Mouse (Mus musculus) megakaryocyte, embryonic 14.5 days (primary cell): Measurements from ENCODE around the gene Medag. TPM values are rescaled to one million over a fixed set of nuclear protein-coding genes. Genes with fewer than 3 reads are reported as not detected.

ENCODE experiments used
- H3K27me3 ChIP-seq: replicated peaks from 2 replicates; pipeline ENCODE3; 2012; ENCODE audit warnings: inconsistent platforms
- H3K36me3 ChIP-seq: replicated peaks from 2 replicates; pipeline ENCODE3; 2012; ENCODE audit warnings: low read length, inconsistent platforms, mixed read lengths
- H3K4me1 ChIP-seq: 2 replicates; pipeline ENCODE4 v1.6.1; 2012; ENCODE audit warnings: inconsistent platforms
- H3K4me3 ChIP-seq: replicated peaks from 2 replicates; pipeline ENCODE3; 2012; ENCODE audit warnings: moderate library complexity, mild to moderate bottlenecking, inconsistent platforms
- H3K9me3 ChIP-seq: 2 replicates; pipeline ENCODE4 v1.6.1; 2012; ENCODE audit warnings: inconsistent platforms
- FLI1 ChIP-seq: IDR thresholded peaks from 2 replicates; pipeline ENCODE4 v1.6.1; 2012; ENCODE audit warnings: low read length, inconsistent platforms, mixed read lengths
- GATA1 ChIP-seq: IDR thresholded peaks from 3 replicates; pipeline ENCODE4 v1.6.1; 2012; ENCODE audit warnings: mixed read lengths, low read length, inconsistent platforms, borderline replicate concordance
- polyA plus RNA-seq: library from polyadenylated mRNA; stranded (reverse); fragments of >175 nt; gene quantifications from 2 replicates; pipeline ENCODE4 v1.2.3, GENCODE M21; 2012; ENCODE audit warnings: low replicate concordance; ENCODE audit not compliant: insufficient read depth

The Medag gene
- polyA plus RNA-seq, 1 experiment = not detected

DNA sequence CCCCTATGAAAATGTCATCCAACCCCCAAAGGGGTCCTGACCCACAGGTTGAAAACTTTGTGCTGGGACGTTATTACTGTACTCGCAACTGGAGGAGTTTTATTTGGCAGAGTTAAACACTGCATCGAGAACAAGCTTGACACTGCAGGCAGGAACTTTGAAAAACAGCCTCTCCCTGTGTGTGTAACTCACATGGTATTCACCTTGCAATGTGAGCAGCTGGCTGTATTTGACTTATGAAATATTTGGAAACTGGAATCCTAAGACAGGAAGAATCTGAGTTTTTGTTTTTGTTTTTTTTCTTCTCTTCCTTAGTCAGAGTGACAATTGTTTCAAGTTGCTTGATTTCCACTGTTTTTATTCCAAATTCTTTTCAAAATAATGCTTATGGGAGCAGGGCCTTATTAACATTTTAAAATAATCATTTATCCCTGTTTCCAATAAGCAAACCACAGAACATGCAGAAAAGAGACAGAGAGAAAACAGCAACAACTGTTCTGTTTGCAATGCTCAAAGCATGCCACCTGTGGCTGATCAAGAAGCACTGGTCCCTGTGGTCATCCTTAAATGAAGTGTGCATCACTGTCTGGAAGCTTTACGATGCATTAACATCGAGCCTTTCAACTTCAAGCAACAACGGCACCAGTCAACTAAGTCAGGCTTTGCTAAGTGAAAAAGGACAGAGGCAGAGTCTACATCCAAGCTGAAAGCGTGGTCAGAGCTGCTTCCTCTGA, 26.2 kb upstream of the Medag start:
- Histone ChIP-seq H3K4me1 (peaks cover 73% of the 10 kb centered on the region), H3K9me3 (no peaks in the 10 kb centered on the region), H3K27me3 (no peaks in the 10 kb centered on the region), H3K36me3 (no peaks in the 10 kb centered on the region), H3K4me3 (no peak overlapping the region)
- no peak for TF ChIP-seq FLI1
- TF ChIP-seq GATA1 = no peak

GRCm38 (mm10) chr5:149386294-149386850, 25.2 kb upstream of the Medag start:
- Histone ChIP-seq H3K4me3 (peak overlapping the region; percentile 40), H3K36me3 (no peaks in the 10 kb centered on the region), H3K9me3 (no peaks in the 10 kb centered on the region), H3K27me3 (no peaks in the 10 kb centered on the region), H3K4me1 (peaks cover 73% of the 10 kb centered on the region)
- TF ChIP-seq GATA1 = no peak
- TF ChIP-seq FLI1 = no peak

- Histone ChIP-seq H3K4me1 (peaks cover 78% of the 10 kb centered on the region), H3K36me3 (peaks cover 12% of the 10 kb centered on the region), H3K27me3 (no peaks in the 10 kb centered on the region), H3K4me3 (no peak overlapping the region), H3K9me3 (peaks cover 12% of the 10 kb centered on the region)
- TF ChIP-seq GATA1 = no peak
- no peak for TF ChIP-seq FLI1
These were observed 22.6 kb upstream of the Medag start for GRCm38 (mm10) chr5:149388947-149389346.

GRCm38 (mm10) chr5:149389548-149390211, 21.9 kb upstream of the Medag start:
- H3K36me3 ChIP-seq = peaks cover 13% of the 10 kb centered on the region
- peaks cover 78% of the 10 kb centered on the region for H3K4me1 ChIP-seq
- no peak overlapping the region for H3K4me3 ChIP-seq
- H3K27me3 ChIP-seq = no peaks in the 10 kb centered on the region
- H3K9me3 ChIP-seq = peaks cover 12% of the 10 kb centered on the region
- no peak for TF ChIP-seq FLI1
- no peak for TF ChIP-seq GATA1

GRCm38 (mm10) chr5:149391574-149392375, 19.8 kb upstream of the Medag start:
- no peaks in the 10 kb centered on the region for H3K27me3 ChIP-seq
- TF ChIP-seq FLI1 = no peak
- TF ChIP-seq GATA1 = peak; percentile 75; the same call in 1 of the 3 replicates
- H3K9me3 ChIP-seq = peaks cover 15% of the 10 kb centered on the region
- peaks cover 66% of the 10 kb centered on the region for H3K4me1 ChIP-seq
- peak overlapping the region; percentile 85 for H3K4me3 ChIP-seq
- H3K36me3 ChIP-seq = peaks cover 13% of the 10 kb centered on the region

DNA sequence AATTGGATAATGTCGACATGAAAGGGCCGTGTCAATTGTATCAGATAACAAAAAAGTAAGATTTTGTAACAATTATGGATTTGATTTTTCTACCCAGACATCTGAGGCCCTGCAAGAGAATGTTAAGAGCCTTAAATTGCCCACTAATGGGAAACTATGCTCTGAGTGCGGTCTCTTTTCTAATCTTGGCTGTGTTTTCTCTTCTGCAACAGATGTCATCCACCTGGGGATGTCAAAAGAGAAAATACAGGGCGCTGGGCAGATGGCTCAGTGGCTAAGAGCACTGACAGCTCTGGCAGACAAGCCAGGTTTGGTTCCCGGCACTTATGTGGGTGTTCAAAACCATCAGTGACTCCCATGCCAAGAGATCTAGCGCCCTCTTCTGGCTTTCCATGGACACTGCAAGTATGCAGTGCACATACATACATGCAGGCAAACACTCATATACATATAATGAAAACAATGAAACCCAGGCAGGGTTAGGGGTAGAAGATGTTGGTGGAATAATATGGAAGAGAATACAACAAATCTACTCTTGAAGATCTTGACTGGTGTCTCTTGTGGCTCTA, 19.0 kb upstream of the Medag start:
- Histone ChIP-seq H3K4me1 (peaks cover 65% of the 10 kb centered on the region), H3K27me3 (no peaks in the 10 kb centered on the region), H3K4me3 (peak overlapping the region; percentile 85), H3K36me3 (peaks cover 13% of the 10 kb centered on the region), H3K9me3 (peaks cover 17% of the 10 kb centered on the region)
- TF ChIP-seq GATA1 = no peak
- no peak for TF ChIP-seq FLI1

GRCm38 (mm10) chr5:149401446-149401975, 10.0 kb upstream of the Medag start:
- peaks cover 23% of the 10 kb centered on the region for H3K4me1 ChIP-seq
- H3K36me3 ChIP-seq = peaks cover 20% of the 10 kb centered on the region
- peaks cover 42% of the 10 kb centered on the region for H3K9me3 ChIP-seq
- H3K4me3 ChIP-seq = peak overlapping the region; percentile 34
- no peak for TF ChIP-seq FLI1
- no peak for TF ChIP-seq GATA1
- H3K27me3 ChIP-seq = no peaks in the 10 kb centered on the region

- H3K36me3 ChIP-seq = peaks cover 20% of the 10 kb centered on the region
- no peaks in the 10 kb centered on the region for H3K27me3 ChIP-seq
- H3K4me1 ChIP-seq = peaks cover 19% of the 10 kb centered on the region
- peaks cover 43% of the 10 kb centered on the region for H3K9me3 ChIP-seq
- no peak overlapping the region for H3K4me3 ChIP-seq
- TF ChIP-seq FLI1 = no peak
- no peak for TF ChIP-seq GATA1
These were observed 9.5 kb upstream of the Medag start for GRCm38 (mm10) chr5:149402029-149402428.

DNA sequence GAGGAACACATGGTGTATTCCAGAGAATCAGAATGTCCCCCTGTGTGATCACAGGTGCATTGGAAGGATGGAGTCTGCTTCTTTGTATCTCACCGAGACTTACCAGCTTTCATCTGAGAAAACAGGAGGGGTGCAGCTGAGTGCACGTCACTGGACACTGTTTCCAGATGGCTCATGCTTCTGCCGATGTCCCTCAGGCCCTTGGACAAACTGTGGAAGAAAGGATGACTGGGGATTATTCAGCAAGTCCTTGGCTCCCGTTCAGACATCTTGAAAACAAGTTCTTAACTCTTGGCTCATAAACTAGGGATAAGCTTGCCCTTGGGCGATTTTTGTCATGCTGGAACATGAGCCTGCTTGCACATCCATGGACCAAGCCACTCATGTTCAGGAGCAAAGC, 8.2 kb upstream of the Medag start:
- peaks cover 20% of the 10 kb centered on the region for H3K36me3 ChIP-seq
- peak overlapping the region; percentile 23 for H3K4me3 ChIP-seq
- peaks cover 10% of the 10 kb centered on the region for H3K4me1 ChIP-seq
- TF ChIP-seq GATA1 = no peak
- H3K9me3 ChIP-seq = peaks cover 52% of the 10 kb centered on the region
- no peaks in the 10 kb centered on the region for H3K27me3 ChIP-seq
